Mouse (Mus musculus) small intestine, adult 2 months (tissue): ENCODE measurements around the gene Mlip. TPM values are rescaled to one million over a fixed set of nuclear protein-coding genes. Genes with fewer than 3 reads are reported as not detected.

Experiments used
- H3K27ac ChIP-seq: fragments of 200-500 bp; 2 replicates; pipeline ENCODE4 v1.5.1; 2012; ENCODE audit warnings: low read depth, low read length, control low read depth, inconsistent platforms; ENCODE audit not compliant: insufficient read depth
- H3K27me3 ChIP-seq: fragments of 200-500 bp; 2 replicates; pipeline ENCODE4 v1.6.1; 2012; ENCODE audit warnings: mild to moderate bottlenecking, moderate library complexity, low read length, inconsistent platforms; ENCODE audit not compliant: control insufficient read depth, insufficient read depth
- H3K36me3 ChIP-seq: fragments of 200-500 bp; 2 replicates; pipeline ENCODE4 v1.6.1; 2012; ENCODE audit warnings: mild to moderate bottlenecking, low read length, control low read depth, inconsistent platforms; ENCODE audit not compliant: control insufficient read depth, insufficient read depth
- H3K4me1 ChIP-seq: fragments of 200-500 bp; 2 replicates; pipeline ENCODE4 v1.6.1; 2012; ENCODE audit warnings: low read length, inconsistent platforms, mixed read lengths; ENCODE audit not compliant: control insufficient read depth, insufficient read depth, insufficient read length
- H3K4me3 ChIP-seq: fragments of 200-500 bp; 2 replicates; pipeline ENCODE4 v1.5.1; 2012; ENCODE audit warnings: low read depth, mild to moderate bottlenecking, control low read depth, inconsistent platforms, low read length, moderate library complexity
- CTCF ChIP-seq: fragments of 200-500 bp; IDR thresholded peaks from 2 replicates; pipeline ENCODE4 v1.5.1; 2012; ENCODE audit warnings: low read depth, mild to moderate bottlenecking, control low read depth, inconsistent platforms, low read length, moderate library complexity, mixed read lengths; ENCODE audit not compliant: insufficient replicate concordance, insufficient read length; ENCODE audit errors: extremely low read depth
- POLR2A ChIP-seq: fragments of 200-500 bp; IDR thresholded peaks from 2 replicates; pipeline ENCODE4 v1.6.1; 2012; ENCODE audit warnings: low read depth, mild to moderate bottlenecking, control low read depth, inconsistent platforms, low read length, moderate library complexity
- WGBS: fragments of 180-500 bp; shearing (Covaris S2); methylation state at CpG from one replicate; pipeline ENCODE4 v1.1.7; 2018; 5-methylcytosine and 5-hydroxymethylcytosine counted together
- polyA plus RNA-seq: library from polyadenylated mRNA; depleted of rRNA; stranded (reverse); fragments of >200 nt; gene quantifications from 2 replicates; pipeline ENCODE4 v1.2.3, GENCODE M21; 2012

Mlip gene
- polyA plus RNA-seq, 1 experiment: not detected

GRCm38 (mm10) chr9:77385611-77386010, 32.8 kb upstream of the Mlip start:
- no peak for TF ChIP-seq POLR2A
- TF ChIP-seq CTCF: no peak
- Histone ChIP-seq H3K4me1 (no peaks in the 10 kb centered on the region), H3K4me3 (no peak overlapping the region), H3K27me3 (no peaks in the 10 kb centered on the region), H3K27ac (no peak overlapping the region), H3K36me3 (no peaks in the 10 kb centered on the region)
- WGBS: 83% methylated on average over 12 of the region's 12 CpGs

- Histone ChIP-seq H3K4me3 (no peak overlapping the region), H3K36me3 (no peaks in the 10 kb centered on the region), H3K4me1 (no peaks in the 10 kb centered on the region), H3K27ac (no peak overlapping the region), H3K27me3 (no peaks in the 10 kb centered on the region)
- 68% methylated on average over 9 of the region's 9 CpGs for WGBS
- TF ChIP-seq POLR2A (no peak), CTCF (no peak)
These were observed 31.9 kb upstream of the Mlip start for GRCm38 (mm10) chr9:77384651-77385050.

DNA sequence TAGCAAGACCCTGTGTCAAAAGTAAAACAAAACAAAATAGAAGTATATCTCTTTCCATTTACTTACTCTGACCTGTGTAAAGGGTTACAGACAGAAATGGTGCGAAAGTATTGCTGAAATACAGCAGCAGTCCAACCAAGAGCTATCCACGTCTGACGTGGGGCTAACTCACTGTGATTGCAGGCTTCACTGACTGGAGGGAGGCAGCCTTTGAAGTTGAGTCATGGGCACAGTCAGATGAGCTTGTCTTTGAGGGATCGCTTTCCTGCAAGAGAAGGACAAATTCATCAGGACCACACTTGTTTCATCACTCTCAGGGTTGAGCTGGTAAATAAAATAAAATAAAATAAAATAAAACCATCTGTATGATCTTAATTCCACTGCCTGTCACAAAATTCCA, 31.2 kb upstream of the Mlip start:
- WGBS: 92% methylated on average over 4 of the region's 4 CpGs
- no peak overlapping the region for H3K27ac ChIP-seq

GRCm38 (mm10) chr9:77382514-77382913, 29.7 kb upstream of the Mlip start:
- H3K4me1 ChIP-seq: no peaks in the 10 kb centered on the region
- 50% methylated on average over 3 of the region's 3 CpGs for WGBS
- no peak overlapping the region for H3K4me3 ChIP-seq
- no peaks in the 10 kb centered on the region for H3K36me3 ChIP-seq
- H3K27ac ChIP-seq: no peak overlapping the region
- TF ChIP-seq CTCF (no peak), POLR2A (no peak)
- H3K27me3 ChIP-seq: no peaks in the 10 kb centered on the region

More for the DNA sequence above, 31.2 kb upstream of the Mlip start:
- Histone ChIP-seq H3K27me3 (no peaks in the 10 kb centered on the region), H3K4me1 (no peaks in the 10 kb centered on the region), H3K36me3 (no peaks in the 10 kb centered on the region), H3K4me3 (no peak overlapping the region)
- TF ChIP-seq CTCF: no peak
- no peak for TF ChIP-seq POLR2A

- TF ChIP-seq POLR2A (no peak), CTCF (peak; percentile 91; the same call in 1 of the 2 replicates)
- Histone ChIP-seq H3K36me3 (no peaks in the 10 kb centered on the region), H3K27ac (no peak overlapping the region), H3K27me3 (no peaks in the 10 kb centered on the region), H3K4me1 (no peaks in the 10 kb centered on the region), H3K4me3 (no peak overlapping the region)
- 9% methylated on average over 5 of the region's 5 CpGs for WGBS
These were observed 28.8 kb upstream of the Mlip start for GRCm38 (mm10) chr9:77381565-77381964.

DNA sequence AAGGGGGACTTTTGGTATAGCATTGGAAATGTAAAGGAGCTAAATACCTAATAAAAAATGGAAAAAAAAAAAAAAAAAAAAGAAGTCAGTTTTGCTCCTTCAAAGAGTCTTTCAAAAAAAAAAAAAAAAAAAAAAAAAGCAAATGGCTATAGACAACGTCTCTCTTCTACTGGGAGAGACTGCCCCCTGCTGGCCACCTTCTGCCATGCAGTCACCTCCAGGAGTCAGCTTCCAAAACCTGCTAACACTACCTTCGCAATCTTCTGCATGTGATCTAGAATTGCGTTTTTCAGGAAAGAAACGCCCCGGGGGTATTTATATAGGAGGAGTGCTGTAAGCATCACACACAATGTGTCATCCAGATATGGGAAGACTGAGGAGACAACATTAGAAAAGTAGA, 26.9 kb upstream of the Mlip start:
- H3K4me3 ChIP-seq: no peak overlapping the region
- H3K27ac ChIP-seq: no peak overlapping the region
- WGBS: 36% methylated on average over 5 of the region's 5 CpGs
- H3K27me3 ChIP-seq: no peaks in the 10 kb centered on the region
- H3K36me3 ChIP-seq: no peaks in the 10 kb centered on the region
- H3K4me1 ChIP-seq: no peaks in the 10 kb centered on the region
- TF ChIP-seq POLR2A (no peak), CTCF (peak; percentile 71; the same call in 1 of the 2 replicates)

DNA sequence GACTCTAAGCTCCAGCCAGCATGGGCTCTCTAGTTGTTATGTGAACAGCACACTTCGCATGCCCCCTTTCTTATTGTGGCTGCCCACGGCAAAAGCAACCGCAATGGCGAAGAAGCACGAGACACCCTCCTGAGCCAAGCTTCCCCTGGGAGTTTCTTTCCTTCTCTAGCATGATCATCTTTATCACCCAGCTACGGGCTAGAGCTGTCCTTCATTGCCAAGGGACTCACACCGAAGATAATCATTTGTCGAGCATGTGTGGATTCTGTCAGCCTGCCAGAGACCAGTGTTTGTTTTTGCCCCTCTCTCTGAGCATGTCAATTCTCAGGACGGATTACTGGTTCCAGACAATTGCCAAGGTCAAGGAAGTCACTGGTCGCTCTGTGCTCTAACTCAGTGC, 24.9 kb upstream of the Mlip start:
- H3K36me3 ChIP-seq: no peaks in the 10 kb centered on the region
- TF ChIP-seq CTCF (no peak), POLR2A (no peak)
- no peak overlapping the region for H3K4me3 ChIP-seq
- no peaks in the 10 kb centered on the region for H3K4me1 ChIP-seq
- 67% methylated on average over 10 of the region's 10 CpGs for WGBS
- no peak overlapping the region for H3K27ac ChIP-seq
- H3K27me3 ChIP-seq: no peaks in the 10 kb centered on the region

DNA sequence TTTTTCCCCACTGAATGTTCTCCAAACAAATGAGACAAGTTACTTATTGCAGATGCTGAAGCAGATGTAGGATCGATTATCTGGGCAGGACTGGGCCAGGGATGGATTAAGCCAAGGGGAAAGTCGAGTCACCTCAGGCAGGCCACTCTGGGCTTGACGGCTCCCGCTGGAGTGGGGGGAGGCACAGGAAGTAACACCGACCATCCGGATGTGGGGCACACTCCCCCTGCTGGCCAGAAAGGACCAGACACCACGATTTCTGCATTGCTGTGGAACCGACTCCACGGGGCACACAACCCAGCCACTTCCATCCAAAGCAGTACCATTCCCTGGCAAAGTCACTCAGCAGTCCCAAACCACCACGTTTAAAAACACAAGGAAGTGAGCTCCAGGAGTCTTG, 24.3 kb upstream of the Mlip start:
- Histone ChIP-seq H3K36me3 (no peaks in the 10 kb centered on the region), H3K4me3 (no peak overlapping the region), H3K4me1 (no peaks in the 10 kb centered on the region), H3K27ac (no peak overlapping the region), H3K27me3 (no peaks in the 10 kb centered on the region)
- TF ChIP-seq POLR2A (no peak), CTCF (peak; percentile 40; the same call in 1 of the 2 replicates)
- 73% methylated on average over 10 of the region's 10 CpGs for WGBS
